Mouse (Mus musculus): ENCODE results near the gene Ivd.

GRCm38 (mm10) chr2:118862340-118862675 is 554 bp downstream of the Ivd start:
- TF ChIP-seq CTCF (IDR thresholded peaks at IDR 0.05; ENCODE audit: borderline replicate concordance, insufficient read depth, low read length) (no peak), POLR2A (IDR thresholded peaks at IDR 0.05; ENCODE audit: low read depth, low read length) (no peak)
